Mouse (Mus musculus) forebrain, embryonic 10.5 days (tissue): ENCODE data around the gene Ajap1. TPM values are rescaled to one million over a fixed set of nuclear protein-coding genes. Genes with fewer than 3 reads are reported as not detected.

ENCODE experiments used
- DNase-seq: peaks from one replicate; pipeline ENCODE4 v3.0.0-alpha.2; 2017; ENCODE audit warnings: low spot score; ENCODE audit errors: extremely low spot score
- H3K27ac ChIP-seq: fragments of 300-500 bp; sonication (generic); 2 replicates; pipeline ENCODE4 v1.5.1; 2016; ENCODE audit warnings: mild to moderate bottlenecking
- H3K27me3 ChIP-seq: fragments of 300-500 bp; sonication (generic); 2 replicates; pipeline ENCODE4 v1.6.1; 2016; ENCODE audit warnings: mild to moderate bottlenecking; ENCODE audit not compliant: poor library complexity, severe bottlenecking
- H3K36me3 ChIP-seq: fragments of 300-500 bp; sonication (generic); replicated peaks from 2 replicates; pipeline ENCODE4 v1.6.1; 2016; ENCODE audit warnings: mild to moderate bottlenecking, moderate library complexity
- H3K4me1 ChIP-seq: fragments of 300-500 bp; sonication (generic); 2 replicates; pipeline ENCODE4 v1.6.1; 2016
- H3K4me3 ChIP-seq: fragments of 300-500 bp; sonication (generic); 2 replicates; pipeline ENCODE4 v1.5.1; 2016; ENCODE audit warnings: mild to moderate bottlenecking, moderate library complexity
- H3K9me3 ChIP-seq: fragments of 300-500 bp; sonication (generic); 2 replicates; pipeline ENCODE4 v1.6.1; 2016; ENCODE audit warnings: mild to moderate bottlenecking, moderate library complexity
- WGBS: fragments of 180-500 bp; shearing (Covaris S2); methylation state at CpG from one replicate; pipeline ENCODE4 v1.1.7; 2016; 5-methylcytosine and 5-hydroxymethylcytosine counted together
- polyA plus RNA-seq: library from polyadenylated mRNA; unstranded; fragments of >200 nt; fragmentation: Nextera tagmentation; extraction: Ambion mirVana; gene quantifications from 2 replicates; pipeline ENCODE4 v1.2.1, GENCODE M21; 2016

The Ajap1 gene
- 1.00 and 1.2 TPM in 2 replicates for polyA plus RNA-seq

GRCm38 (mm10) chr4:153482459-153483338, at the start of gene Ajap1:
Ajap1 (minus strand) TSS chr4:153482811.
- peak; percentile 82 for DNase-seq
- peaks cover 86% of the 10 kb centered on the region for H3K4me1 ChIP-seq
- H3K9me3 ChIP-seq, result no peaks in the 10 kb centered on the region
- no peaks in the 10 kb centered on the region for H3K36me3 ChIP-seq
- under 1% methylated on average over 95 of the region's 114 CpGs for WGBS
- H3K27me3 ChIP-seq, result peaks cover 98% of the 10 kb centered on the region
- peak within 1 kb of the TSS; percentile 79 for H3K27ac ChIP-seq
- H3K4me3 ChIP-seq, result peak within 1 kb of the TSS; percentile 66

- Histone ChIP-seq H3K36me3 (no peaks in the 10 kb centered on the region), H3K9me3 (no peaks in the 10 kb centered on the region), H3K27me3 (no peaks in the 10 kb centered on the region; the same call in 1 of the 2 replicates), H3K4me3 (no peak overlapping the region), H3K27ac (no peak overlapping the region), H3K4me1 (peaks cover 16% of the 10 kb centered on the region)
- WGBS, result 76% methylated on average over 14 of the region's 14 CpGs
- DNase-seq, result no peak
Observed at GRCm38 (mm10) chr4:153530536-153530935, 47.9 kb upstream of the Ajap1 start.

- no peak for DNase-seq
- Histone ChIP-seq H3K4me3 (no peak overlapping the region), H3K9me3 (no peaks in the 10 kb centered on the region), H3K4me1 (no peaks in the 10 kb centered on the region), H3K36me3 (no peaks in the 10 kb centered on the region), H3K27me3 (no peaks in the 10 kb centered on the region), H3K27ac (no peak overlapping the region)
- 18% methylated on average over 1 of the region's 1 CpGs for WGBS
Observed at GRCm38 (mm10) chr4:153521601-153522000, 39.0 kb upstream of the Ajap1 start.

DNA sequence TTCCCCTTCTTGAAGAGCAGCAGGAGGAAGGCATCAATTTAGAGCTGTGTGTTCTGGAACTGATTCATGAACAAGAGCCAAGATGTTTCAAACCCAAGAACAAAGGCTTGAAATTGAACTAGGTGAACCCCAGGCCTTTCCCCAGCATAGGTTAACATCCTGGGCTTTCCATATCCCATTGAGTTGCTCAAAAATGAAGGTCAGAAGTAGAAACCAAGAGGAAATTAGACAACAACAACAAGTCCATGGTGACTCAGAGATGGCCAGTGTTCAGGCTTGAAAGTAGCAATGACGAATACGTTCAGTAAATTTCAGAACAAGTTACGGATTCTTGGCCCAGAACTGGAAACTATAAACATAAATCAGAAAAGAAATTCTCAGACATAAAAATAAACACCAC, 37.3 kb upstream of the Ajap1 start:
- no peak overlapping the region for H3K4me3 ChIP-seq
- peaks cover 13% of the 10 kb centered on the region for H3K4me1 ChIP-seq
- DNase-seq, result no peak
- H3K27me3 ChIP-seq, result no peaks in the 10 kb centered on the region
- no peaks in the 10 kb centered on the region for H3K36me3 ChIP-seq
- H3K27ac ChIP-seq, result no peak overlapping the region
- H3K9me3 ChIP-seq, result no peaks in the 10 kb centered on the region
- 92% methylated on average over 3 of the region's 3 CpGs for WGBS

DNA sequence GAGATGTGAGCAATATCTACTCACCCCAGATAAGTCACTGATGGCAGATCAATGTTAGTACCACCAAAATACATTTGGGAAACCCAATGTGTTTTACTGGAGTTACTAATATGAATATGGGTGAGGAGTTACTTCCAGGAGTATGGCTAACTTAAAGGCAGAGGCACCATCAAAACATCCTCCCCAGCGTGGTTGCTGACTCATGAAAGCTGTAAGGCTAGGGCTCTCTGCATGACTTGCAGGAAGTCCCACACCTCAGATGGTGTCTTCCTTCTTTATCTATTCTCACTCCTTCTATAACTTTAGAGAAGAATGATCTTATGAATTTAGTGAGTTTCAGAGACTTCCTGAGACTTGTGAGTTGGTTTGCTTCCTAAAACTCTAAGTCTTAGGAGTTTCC, 36.7 kb upstream of the Ajap1 start:
- DNase-seq, result no peak
- Histone ChIP-seq H3K36me3 (no peaks in the 10 kb centered on the region), H3K4me1 (peaks cover 13% of the 10 kb centered on the region), H3K27me3 (no peaks in the 10 kb centered on the region), H3K27ac (no peak overlapping the region), H3K9me3 (no peaks in the 10 kb centered on the region), H3K4me3 (no peak overlapping the region)
- WGBS, result 84% methylated on average over 1 of the region's 1 CpGs

GRCm38 (mm10) chr4:153515786-153516185, 33.2 kb upstream of the Ajap1 start:
- Histone ChIP-seq H3K4me3 (no peak overlapping the region), H3K27ac (peak overlapping the region; percentile 33; the same call in 1 of the 2 replicates), H3K36me3 (no peaks in the 10 kb centered on the region), H3K9me3 (no peaks in the 10 kb centered on the region), H3K4me1 (peaks cover 13% of the 10 kb centered on the region), H3K27me3 (no peaks in the 10 kb centered on the region)
- DNase-seq, result no peak
- WGBS, result 72% methylated on average over 10 of the region's 10 CpGs

GRCm38 (mm10) chr4:153514071-153514470, 31.5 kb upstream of the Ajap1 start:
- no peak for DNase-seq
- Histone ChIP-seq H3K4me3 (no peak overlapping the region), H3K27ac (no peak overlapping the region), H3K36me3 (no peaks in the 10 kb centered on the region), H3K4me1 (peaks cover 13% of the 10 kb centered on the region), H3K9me3 (no peaks in the 10 kb centered on the region), H3K27me3 (no peaks in the 10 kb centered on the region)
- WGBS, result 85% methylated on average over 6 of the region's 6 CpGs

DNA sequence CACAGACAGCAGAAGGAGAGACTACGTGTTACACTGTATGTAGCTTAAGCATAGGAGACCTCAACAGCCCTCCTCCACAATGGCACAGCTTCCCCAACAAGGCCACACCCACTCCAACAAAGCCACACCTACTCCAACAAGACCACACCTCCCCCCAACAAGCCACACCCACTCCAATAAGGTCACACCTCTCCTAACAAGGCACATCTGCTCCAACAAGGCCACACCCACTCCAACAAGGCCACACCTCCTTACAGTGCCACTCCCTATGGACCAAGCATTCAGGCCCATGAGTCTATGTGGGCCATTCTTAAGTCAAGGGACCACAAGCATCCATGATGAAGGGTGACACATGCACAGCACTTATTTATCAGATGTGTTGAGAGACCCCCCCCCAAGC, 28.9 kb upstream of the Ajap1 start:
- DNase-seq, result no peak

DNA sequence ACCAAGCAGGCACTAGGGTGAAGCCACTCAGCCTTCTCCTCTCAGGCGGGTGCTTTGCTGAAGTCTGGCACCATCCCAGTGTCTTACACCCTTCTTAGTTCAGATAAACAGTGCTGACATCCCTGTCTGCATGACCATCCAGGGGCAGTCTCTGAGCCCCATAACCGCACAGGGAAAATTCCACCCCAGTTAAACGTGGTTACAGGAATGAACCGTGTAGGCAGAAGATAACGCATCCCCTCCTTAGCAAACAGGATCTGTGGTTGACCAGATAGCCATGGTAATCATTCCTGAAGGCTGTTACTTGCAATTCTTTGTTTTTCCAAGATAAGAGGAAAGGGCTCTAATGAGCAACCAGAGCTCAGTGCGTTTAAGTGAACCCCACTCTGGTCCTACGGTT, 19.3 kb upstream of the Ajap1 start:
- H3K27me3 ChIP-seq, result no peaks in the 10 kb centered on the region
- WGBS, result 87% methylated on average over 7 of the region's 7 CpGs
- H3K9me3 ChIP-seq, result no peaks in the 10 kb centered on the region
- no peak overlapping the region for H3K4me3 ChIP-seq
- H3K27ac ChIP-seq, result no peak overlapping the region
- no peak for DNase-seq
- H3K4me1 ChIP-seq, result 0 out of 2 replicates have a peak, but pooled peaks cover 3% of the 10 kb centered on the region
- H3K36me3 ChIP-seq, result no peaks in the 10 kb centered on the region

More for the DNA sequence above, 28.9 kb upstream of the Ajap1 start:
- H3K4me1 ChIP-seq, result peaks cover 13% of the 10 kb centered on the region
- no peaks in the 10 kb centered on the region for H3K27me3 ChIP-seq
- H3K27ac ChIP-seq, result no peak overlapping the region
- no peak overlapping the region for H3K4me3 ChIP-seq
- no peaks in the 10 kb centered on the region for H3K36me3 ChIP-seq
- no peaks in the 10 kb centered on the region for H3K9me3 ChIP-seq
- WGBS, result 94% methylated on average over 1 of the region's 1 CpGs

DNA sequence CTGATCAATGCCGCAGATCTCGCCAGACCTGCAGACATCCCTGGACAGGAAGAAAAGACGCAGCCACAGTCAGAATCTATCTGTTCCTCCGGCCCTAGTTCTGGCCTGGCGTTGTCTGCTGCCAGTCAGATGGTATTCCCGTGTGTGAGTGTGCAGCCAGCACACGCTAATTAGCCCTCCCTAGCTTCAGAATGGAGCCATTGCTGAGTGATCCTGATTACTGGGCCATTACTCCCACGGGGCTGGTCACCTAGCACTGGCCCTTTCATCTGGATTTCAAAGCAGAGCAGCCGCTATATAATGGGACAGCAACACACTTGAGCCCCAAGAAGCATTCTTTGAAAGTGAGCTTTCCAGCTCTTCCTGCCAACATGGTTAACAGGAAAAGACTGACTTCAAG, 9.8 kb upstream of the Ajap1 start:
- Histone ChIP-seq H3K4me3 (no peak overlapping the region), H3K27me3 (peaks cover 6% of the 10 kb centered on the region), H3K27ac (no peak overlapping the region), H3K36me3 (no peaks in the 10 kb centered on the region), H3K9me3 (no peaks in the 10 kb centered on the region), H3K4me1 (peaks cover 10% of the 10 kb centered on the region)
- WGBS, result 72% methylated on average over 9 of the region's 9 CpGs
- no peak for DNase-seq

GRCm38 (mm10) chr4:153489116-153489515, 6.5 kb upstream of the Ajap1 start:
- Histone ChIP-seq H3K27ac (no peak overlapping the region), H3K4me3 (no peak overlapping the region), H3K27me3 (peaks cover 37% of the 10 kb centered on the region), H3K4me1 (peaks cover 32% of the 10 kb centered on the region), H3K9me3 (no peaks in the 10 kb centered on the region), H3K36me3 (no peaks in the 10 kb centered on the region)
- WGBS, result 91% methylated on average over 8 of the region's 8 CpGs
- DNase-seq, result no peak

GRCm38 (mm10) chr4:153485913-153486312, 3.3 kb upstream of the Ajap1 start:
- Histone ChIP-seq H3K27me3 (peaks cover 69% of the 10 kb centered on the region), H3K27ac (no peak overlapping the region), H3K4me3 (no peak overlapping the region), H3K36me3 (no peaks in the 10 kb centered on the region), H3K4me1 (peaks cover 54% of the 10 kb centered on the region), H3K9me3 (no peaks in the 10 kb centered on the region)
- no peak for DNase-seq
- 25% methylated on average over 4 of the region's 4 CpGs for WGBS

- Histone ChIP-seq H3K9me3 (no peaks in the 10 kb centered on the region), H3K27me3 (peaks cover 85% of the 10 kb centered on the region), H3K4me3 (peak overlapping the region; percentile 66), H3K27ac (peak overlapping the region; percentile 79; the same call in 1 of the 2 replicates), H3K4me1 (peaks cover 69% of the 10 kb centered on the region), H3K36me3 (no peaks in the 10 kb centered on the region)
- WGBS, result 0% methylated on average over 7 of the region's 7 CpGs
- peak; percentile 87 for DNase-seq
Observed at GRCm38 (mm10) chr4:153484392-153484791, 1.8 kb upstream of the Ajap1 start.
